Mouse (Mus musculus) MEL (cell line): Measurements from ENCODE around the gene Ero1l. TPM values are rescaled to one million over a fixed set of nuclear protein-coding genes. Genes with fewer than 3 reads are reported as not detected.

ENCODE experiments used
- DNase-seq: peaks from one replicate; pipeline ENCODE4 v3.0.0; 2011; ENCODE audit warnings: low read depth, low spot score
- H3K27ac ChIP-seq: 2 replicates; pipeline ENCODE4 v1.5.1; 2012; ENCODE audit warnings: low read depth, mild to moderate bottlenecking, control low read depth, low read length, moderate library complexity; ENCODE audit not compliant: control insufficient read depth
- H3K27me3 ChIP-seq, 2 experiments: fragments of 150-350 bp in 1 of 2; sonication (generic) in 1 of 2; 2 replicates each; pipeline ENCODE4 v1.6.1; 2012; ENCODE audit warnings: low read length in 2 of 2, mild to moderate bottlenecking in 2 of 2, improper control_type of control experiment in 1 of 2, moderate library complexity in 1 of 2; ENCODE audit not compliant: insufficient read depth in 2 of 2, control insufficient read depth in 1 of 2
- H3K36me3 ChIP-seq, 2 experiments: 2 replicates each; pipeline ENCODE4 v1.6.1; 2012 to 2014; ENCODE audit warnings: low read length in 2 of 2, improper control_type of control experiment in 1 of 2, inconsistent platforms in 1 of 2, mild to moderate bottlenecking in 1 of 2; ENCODE audit not compliant: insufficient read depth in 2 of 2, control insufficient read depth in 1 of 2
- H3K4me1 ChIP-seq, 2 experiments: fragments of 150-350 bp in 1 of 2; sonication (generic) in 1 of 2; 2 replicates each; pipeline ENCODE4 v1.6.1; 2012; ENCODE audit warnings: low read length in 2 of 2, improper control_type of control experiment in 1 of 2, mild to moderate bottlenecking in 1 of 2; ENCODE audit not compliant: insufficient read depth in 2 of 2, control insufficient read depth in 1 of 2
- H3K4me3 ChIP-seq, 2 experiments: fragments of 150-350 bp in 1 of 2; sonication (generic) in 1 of 2; 2 replicates each; pipeline ENCODE4 v1.5.1; 2012; ENCODE audit warnings: low read depth in 2 of 2, low read length in 2 of 2, mild to moderate bottlenecking in 2 of 2, moderate library complexity in 2 of 2, control low read depth in 1 of 2, improper control_type of control experiment in 1 of 2; ENCODE audit not compliant: control insufficient read depth in 1 of 2, insufficient read depth in 1 of 2
- H3K79me2 ChIP-seq: 2 replicates; pipeline ENCODE4 v1.6.1; 2012; ENCODE audit warnings: mild to moderate bottlenecking, low read length, moderate library complexity; ENCODE audit not compliant: control insufficient read depth, poor library complexity, insufficient read depth
- H3K9ac ChIP-seq: 2 replicates; pipeline ENCODE4 v1.6.1; 2012; ENCODE audit warnings: low read depth, mild to moderate bottlenecking, control low read depth, low read length, moderate library complexity; ENCODE audit not compliant: control insufficient read depth, poor library complexity, severe bottlenecking
- H3K9me3 ChIP-seq: fragments of 150-350 bp; sonication (generic); replicated peaks from 2 replicates; pipeline ENCODE4 v1.6.1; 2012; ENCODE audit warnings: mild to moderate bottlenecking, low read length, improper control_type of control experiment, moderate library complexity; ENCODE audit not compliant: insufficient read depth
- CHD1 ChIP-seq: IDR thresholded peaks from 2 replicates; pipeline ENCODE4 v1.6.1; 2012; ENCODE audit warnings: low read depth, mild to moderate bottlenecking, inconsistent platforms, low read length, improper control_type of control experiment
- CTCF ChIP-seq, 3 experiments: IDR thresholded peaks in 2 of 3; conservative IDR thresholded peaks in 1 of 3; 2 replicates each; pipeline ENCODE4 v1.5.1; 2011 to 2012; ENCODE audit warnings: low read length in 3 of 3, low read depth in 2 of 3, mild to moderate bottlenecking in 2 of 3, improper control_type of control experiment in 1 of 3, inconsistent platforms in 1 of 3, mixed read lengths in 1 of 3, moderate library complexity in 1 of 3; ENCODE audit not compliant: control insufficient read depth in 1 of 3, insufficient read depth in 1 of 3, poor library complexity in 1 of 3, severe bottlenecking in 1 of 3
- ELF1 ChIP-seq: IDR thresholded peaks from 2 replicates; pipeline ENCODE4 v1.6.1; 2014; ENCODE audit warnings: low read depth, mild to moderate bottlenecking, inconsistent platforms, low read length, improper control_type of control experiment, moderate library complexity
- ETS1 ChIP-seq: IDR thresholded peaks from 2 replicates; pipeline ENCODE4 v1.6.1; 2012; ENCODE audit warnings: low read depth, mild to moderate bottlenecking, inconsistent platforms, low read length, improper control_type of control experiment, moderate library complexity
- GABPA ChIP-seq: IDR thresholded peaks from 2 replicates; pipeline ENCODE4 v1.6.1; 2012; ENCODE audit warnings: low read depth, mild to moderate bottlenecking, inconsistent platforms, low read length, improper control_type of control experiment, moderate library complexity
- GATA1 ChIP-seq: IDR thresholded peaks from 2 replicates; pipeline ENCODE4 v1.6.1; 2011; ENCODE audit warnings: low read depth, low read length, improper control_type of control experiment
- MAX ChIP-seq: IDR thresholded peaks from 2 replicates; pipeline ENCODE4 v1.6.1; 2011; ENCODE audit warnings: low read length, improper control_type of control experiment
- MXI1 ChIP-seq: IDR thresholded peaks from 2 replicates; pipeline ENCODE4 v1.6.1; 2011; ENCODE audit warnings: mild to moderate bottlenecking, low read depth, low read length, improper control_type of control experiment
- MYB ChIP-seq: IDR thresholded peaks from 2 replicates; pipeline ENCODE4 v1.6.1; 2011; ENCODE audit warnings: mild to moderate bottlenecking, low read depth, low read length, improper control_type of control experiment
- MYC ChIP-seq: IDR thresholded peaks from 2 replicates; pipeline ENCODE4 v1.6.1; 2011; ENCODE audit warnings: low read depth, mild to moderate bottlenecking, low read length, improper control_type of control experiment, moderate library complexity
- NELFE ChIP-seq: IDR thresholded peaks from 2 replicates; pipeline ENCODE4 v1.6.1; 2011; ENCODE audit warnings: low read depth, low read length, improper control_type of control experiment
- NRF1 ChIP-seq: IDR thresholded peaks from 2 replicates; pipeline ENCODE4 v1.6.1; 2014; ENCODE audit warnings: low read depth, mild to moderate bottlenecking, inconsistent platforms, low read length, improper control_type of control experiment, moderate library complexity; ENCODE audit not compliant: poor library complexity, insufficient read depth, severe bottlenecking
- POLR2A ChIP-seq, 2 experiments: IDR thresholded peaks; 2 replicates each; pipeline ENCODE4 v1.6.1; 2011 to 2012; ENCODE audit warnings: low read length in 2 of 2, mild to moderate bottlenecking in 2 of 2, control low read depth in 1 of 2, improper control_type of control experiment in 1 of 2, low read depth in 1 of 2, moderate library complexity in 1 of 2; ENCODE audit not compliant: control insufficient read depth in 1 of 2, insufficient read depth in 1 of 2, poor library complexity in 1 of 2
- POLR2AphosphoS2 ChIP-seq: IDR thresholded peaks from 2 replicates; pipeline ENCODE4 v1.6.1; 2011; ENCODE audit warnings: low read length, improper control_type of control experiment
- POLR2AphosphoS5 ChIP-seq: IDR thresholded peaks from 2 replicates; pipeline ENCODE4 v1.6.1; 2012; ENCODE audit warnings: low read depth, borderline replicate concordance, mild to moderate bottlenecking, inconsistent platforms, low read length, moderate library complexity, mixed read lengths
- SIN3A ChIP-seq: IDR thresholded peaks from 2 replicates; pipeline ENCODE4 v1.6.1; 2012; ENCODE audit warnings: low read length, improper control_type of control experiment, inconsistent platforms
- TAL1 ChIP-seq: IDR thresholded peaks from 2 replicates; pipeline ENCODE4 v1.6.1; 2012; ENCODE audit warnings: mild to moderate bottlenecking, inconsistent platforms, low read length, moderate library complexity, mixed read lengths
- TCF12 ChIP-seq: IDR thresholded peaks from 2 replicates; pipeline ENCODE4 v1.6.1; 2014; ENCODE audit warnings: low read depth, mild to moderate bottlenecking, inconsistent platforms, low read length, improper control_type of control experiment, moderate library complexity
- UBTF ChIP-seq: IDR thresholded peaks from 2 replicates; pipeline ENCODE4 v1.6.1; 2012; ENCODE audit warnings: low read depth, mild to moderate bottlenecking, inconsistent platforms, low read length, improper control_type of control experiment, moderate library complexity, borderline replicate concordance; ENCODE audit not compliant: insufficient read depth
- USF1 ChIP-seq: IDR thresholded peaks from 2 replicates; pipeline ENCODE4 v1.6.1; 2014; ENCODE audit warnings: low read depth, mild to moderate bottlenecking, inconsistent platforms, low read length, improper control_type of control experiment, moderate library complexity
- USF2 ChIP-seq, 2 experiments: IDR thresholded peaks; 2 replicates each; pipeline ENCODE4 v1.6.1; 2011 to 2012; ENCODE audit warnings: improper control_type of control experiment in 2 of 2, low read length in 2 of 2, borderline replicate concordance in 1 of 2, inconsistent platforms in 1 of 2, low read depth in 1 of 2, mild to moderate bottlenecking in 1 of 2; ENCODE audit not compliant: insufficient read depth in 1 of 2
- ZC3H11A ChIP-seq: IDR thresholded peaks from 2 replicates; pipeline ENCODE4 v1.6.1; 2012; ENCODE audit warnings: low read depth, mild to moderate bottlenecking, inconsistent platforms, low read length, improper control_type of control experiment
- ZKSCAN1 ChIP-seq: IDR thresholded peaks from 2 replicates; pipeline ENCODE4 v1.6.1; 2012; ENCODE audit warnings: low read depth, mild to moderate bottlenecking, inconsistent platforms, low read length, improper control_type of control experiment, moderate library complexity
- ZMIZ1 ChIP-seq: IDR thresholded peaks from 2 replicates; pipeline ENCODE4 v1.6.1; 2012; ENCODE audit warnings: low read depth, mild to moderate bottlenecking, inconsistent platforms, low read length, improper control_type of control experiment, moderate library complexity
- ZNF384 ChIP-seq: IDR thresholded peaks from 2 replicates; pipeline ENCODE4 v1.6.1; 2012; ENCODE audit warnings: low read depth, mild to moderate bottlenecking, inconsistent platforms, low read length, improper control_type of control experiment
- polyA plus RNA-seq, 2 experiments: library from polyadenylated mRNA; stranded (reverse) in 1 of 2; unstranded in 1 of 2; fragments of >175 nt in 1 of 2; fragments of >200 nt in 1 of 2; gene quantifications; 2 replicates each; pipeline versions ENCODE4 v1.2.1 to v1.2.4; 2012; ENCODE audit warnings: low replicate concordance in 2 of 2, low read depth in 1 of 2; ENCODE audit not compliant: insufficient read length in 2 of 2, insufficient read depth in 1 of 2, missing spikeins in 1 of 2
- total RNA-seq: library from RNA; depleted of rRNA; stranded (reverse); fragments of 300-350 nt; gene quantifications from 2 replicates; pipeline ENCODE4 v1.2.3, GENCODE M21; 2012

Gene Ero1l
- total and polyA plus RNA-seq, 3 experiments: 42.0 to 273 (median 114) TPM

GRCm38 (mm10) chr14:45329589-45330181, 11.1 kb upstream of the Ero1l start, which contains the start of gene Psmc6 (continued):
- peak; percentile 56; the same call in 1 of the 2 replicates for TF ChIP-seq TCF12
- TF ChIP-seq MYC: no peak
- no peak for TF ChIP-seq CHD1
- TF ChIP-seq TAL1: no peak
- TF ChIP-seq POLR2A (IDR thresholded peaks at IDR 0.05; ENCODE audit: control insufficient read depth in 1 of 2, insufficient read depth in 1 of 2, low read depth in 1 of 2, low read length in 2 of 2, poor library complexity in 1 of 2): peak; percentile 77 to 90
- no peak for TF ChIP-seq ZNF384
- TF ChIP-seq UBTF: no peak

GRCm38 (mm10) chr14:45329018-45329588, 10.5 kb upstream of the Ero1l start:
- peak; percentile 72 for DNase-seq
- Histone ChIP-seq H3K27ac (peak overlapping the region; percentile 87), H3K4me1 (peaks cover 17 to 21% of the 10 kb centered on the region in 2 experiments)

GRCm38 (mm10) chr14:45328072-45328713, 9.6 kb upstream of the Ero1l start:
- Histone ChIP-seq H3K4me3 (peak overlapping the region in 1 of 2 experiments; percentile 35; a peak in 1 of 4 replicates), H3K9ac (peak overlapping the region; percentile 56)
- peak; percentile 58 for DNase-seq
- TF ChIP-seq MAX (peak; percentile 74), GABPA (no peak; the same call in 1 of the 2 replicates), NELFE (peak; percentile 21; the same call in 1 of the 2 replicates), NRF1 (no peak), GATA1 (peak; percentile 85), POLR2AphosphoS2 (no peak), ETS1 (peak; percentile 62), TAL1 (no peak), ZMIZ1 (no peak), UBTF (no peak), MYC (peak; percentile 91; the same call in 1 of the 2 replicates), MYB (no peak), USF1 (peak; percentile 54; the same call in 1 of the 2 replicates), USF2 (IDR thresholded peaks at IDR 0.05; ENCODE audit: borderline replicate concordance in 1 of 2, insufficient read depth in 1 of 2, low read depth in 1 of 2, low read length in 2 of 2) (no peak)

More at GRCm38 (mm10) chr14:45329018-45329588, 10.5 kb upstream of the Ero1l start:
- Histone ChIP-seq H3K79me2 (peaks cover 21% of the 10 kb centered on the region), H3K9me3 (no peaks in the 10 kb centered on the region), H3K9ac (peak overlapping the region; percentile 56), H3K27me3 (no peaks in the 10 kb centered on the region), H3K4me3 (peak overlapping the region; percentile 35 to 46), H3K36me3 (peaks cover 11 to 41% of the 10 kb centered on the region in 2 experiments)
- no peak for TF ChIP-seq NRF1
- peak in 2 of 3 experiments; percentile 22 to 43; a peak in 3 of 6 replicates for TF ChIP-seq CTCF (IDR thresholded peaks at IDR 0.05 in 2 of 3, conservative IDR thresholded peaks at IDR 0.05 in 1 of 3; ENCODE audit: control insufficient read depth in 1 of 3, insufficient read depth in 1 of 3, low read depth in 2 of 3, low read length in 3 of 3, poor library complexity in 1 of 3, severe bottlenecking in 1 of 3)
- TF ChIP-seq TCF12: no peak
- no peak for TF ChIP-seq SIN3A
- no peak for TF ChIP-seq ELF1
- no peak for TF ChIP-seq GATA1
- no peak for TF ChIP-seq POLR2AphosphoS5
- TF ChIP-seq CHD1: no peak
- TF ChIP-seq ZC3H11A: no peak
- TF ChIP-seq USF1: no peak
- TF ChIP-seq MYC: peak; percentile 63; the same call in 1 of the 2 replicates
- TF ChIP-seq NELFE: no peak
- no peak for TF ChIP-seq POLR2A (IDR thresholded peaks at IDR 0.05; ENCODE audit: control insufficient read depth in 1 of 2, insufficient read depth in 1 of 2, low read depth in 1 of 2, low read length in 2 of 2, poor library complexity in 1 of 2)
- TF ChIP-seq ETS1: no peak
- TF ChIP-seq ZKSCAN1: no peak
- TF ChIP-seq ZNF384: peak; percentile 83
- no peak for TF ChIP-seq MXI1

More at GRCm38 (mm10) chr14:45328072-45328713, 9.6 kb upstream of the Ero1l start:
- no peaks in the 10 kb centered on the region for H3K27me3 ChIP-seq
- H3K9me3 ChIP-seq: no peaks in the 10 kb centered on the region
- H3K4me1 ChIP-seq: peaks cover 19 to 21% of the 10 kb centered on the region in 2 experiments
- peaks cover 10 to 46% of the 10 kb centered on the region in 2 experiments; a peak in 3 of 4 replicates for H3K36me3 ChIP-seq
- H3K27ac ChIP-seq: peak overlapping the region; percentile 87
- peaks cover 18% of the 10 kb centered on the region for H3K79me2 ChIP-seq
